Mouse (Mus musculus): ENCODE data around the gene Dhrs7c.

DNA sequence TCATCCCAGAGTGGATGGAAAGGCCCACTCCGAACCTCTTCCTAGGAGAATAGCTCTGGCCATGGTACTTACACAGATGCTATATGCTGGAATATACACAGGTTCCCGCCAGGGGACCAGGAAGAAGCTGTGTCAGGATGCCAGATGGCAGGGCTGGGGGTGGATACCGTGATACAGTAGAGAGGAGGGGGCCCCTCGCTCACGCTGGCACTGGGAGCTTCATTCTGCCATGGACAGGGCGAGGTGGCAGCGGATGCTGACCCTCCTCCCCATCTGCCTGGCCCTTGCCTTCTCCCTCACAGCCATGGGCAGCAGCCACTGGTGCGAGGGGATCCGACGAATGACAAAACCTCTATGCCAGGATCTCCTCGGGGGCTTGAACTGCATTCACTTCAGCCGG lies 23.6 kb upstream of the Dhrs7c start, which contains the start of gene Gsg1l2:
- no peak for TF ChIP-seq POLR2A (IDR thresholded peaks at IDR 0.05; ENCODE audit: low read depth, low read length)
- no peak for TF ChIP-seq CTCF (IDR thresholded peaks at IDR 0.05; ENCODE audit: extremely low read depth, insufficient read length, insufficient replicate concordance, low read depth, low read length)

Data from small intestine, adult 2 months (tissue).